Mouse (Mus musculus): ENCODE results near the gene Nanos1.

Nanos1 gene

GRCm38 (mm10) chr19:60788214-60788960, 32.6 kb downstream of the Nanos1 start:
- no peak for DNase-seq (ENCODE audit: low spot score)

GRCm38 (mm10) chr19:60789452-60789851, 33.7 kb downstream of the Nanos1 start:
- no peak for DNase-seq (ENCODE audit: low spot score)

GRCm38 (mm10) chr19:60789919-60790506, 34.2 kb downstream of the Nanos1 start:
- peak; percentile 79 for DNase-seq (ENCODE audit: low spot score)

GRCm38 (mm10) chr19:60790551-60791161, 34.9 kb downstream of the Nanos1 start, which contains the start of gene Eif3a:
Gene Eif3a (minus strand): TSS chr19:60790658.
- DNase-seq (ENCODE audit: low spot score), result peak; percentile 95

GRCm38 (mm10) chr19:60791164-60791563, 35.4 kb downstream of the Nanos1 start:
- DNase-seq (ENCODE audit: low spot score), result no peak

- DNase-seq (ENCODE audit: low spot score), result no peak
Observed at GRCm38 (mm10) chr19:60793170-60793707, 37.5 kb downstream of the Nanos1 start.

- DNase-seq (ENCODE audit: low spot score), result no peak
Observed at GRCm38 (mm10) chr19:60795244-60795643, 39.5 kb downstream of the Nanos1 start.

GRCm38 (mm10) chr19:60797415-60797814, 41.6 kb downstream of the Nanos1 start:
- no peak for DNase-seq (ENCODE audit: low spot score)

GRCm38 (mm10) chr19:60799867-60800569, 44.2 kb downstream of the Nanos1 start:
- no peak for DNase-seq (ENCODE audit: low spot score)

- DNase-seq (ENCODE audit: low spot score), result no peak
Observed at GRCm38 (mm10) chr19:60804903-60805302, 49.1 kb downstream of the Nanos1 start.

Measured in testis, postnatal 10 days (tissue).